Mouse (Mus musculus) kidney, adult 11 months (tissue): ENCODE data around the gene Kdm8.

ENCODE experiments used
- DNase-seq: peaks from one replicate; pipeline ENCODE4 v3.0.0; 2022

Gene Kdm8

DNA sequence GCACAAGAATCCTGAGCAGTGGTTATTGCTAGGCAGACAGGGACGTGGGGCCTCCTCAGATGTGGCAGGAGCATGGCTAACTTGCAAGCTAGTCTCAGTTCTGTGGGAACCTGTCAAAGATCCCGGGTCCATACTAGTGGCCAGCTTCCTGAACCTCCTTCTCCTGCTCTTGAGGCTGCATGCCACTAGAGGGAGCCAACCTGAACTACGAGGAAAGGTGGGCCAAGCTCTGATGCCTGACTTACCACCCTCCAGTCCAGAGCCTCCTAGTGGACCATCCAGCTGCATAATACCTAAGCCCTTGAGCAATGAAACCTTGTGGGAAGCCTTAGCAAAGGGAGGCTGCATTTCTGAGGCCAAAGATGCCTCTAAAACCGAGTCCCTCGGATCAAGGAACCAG lies 25.5 kb downstream of the Kdm8 start:
- peak; percentile 36 for DNase-seq

- no peak for DNase-seq
Observed at GRCm38 (mm10) chr7:125470901-125471300, 26.4 kb downstream of the Kdm8 start.

DNA sequence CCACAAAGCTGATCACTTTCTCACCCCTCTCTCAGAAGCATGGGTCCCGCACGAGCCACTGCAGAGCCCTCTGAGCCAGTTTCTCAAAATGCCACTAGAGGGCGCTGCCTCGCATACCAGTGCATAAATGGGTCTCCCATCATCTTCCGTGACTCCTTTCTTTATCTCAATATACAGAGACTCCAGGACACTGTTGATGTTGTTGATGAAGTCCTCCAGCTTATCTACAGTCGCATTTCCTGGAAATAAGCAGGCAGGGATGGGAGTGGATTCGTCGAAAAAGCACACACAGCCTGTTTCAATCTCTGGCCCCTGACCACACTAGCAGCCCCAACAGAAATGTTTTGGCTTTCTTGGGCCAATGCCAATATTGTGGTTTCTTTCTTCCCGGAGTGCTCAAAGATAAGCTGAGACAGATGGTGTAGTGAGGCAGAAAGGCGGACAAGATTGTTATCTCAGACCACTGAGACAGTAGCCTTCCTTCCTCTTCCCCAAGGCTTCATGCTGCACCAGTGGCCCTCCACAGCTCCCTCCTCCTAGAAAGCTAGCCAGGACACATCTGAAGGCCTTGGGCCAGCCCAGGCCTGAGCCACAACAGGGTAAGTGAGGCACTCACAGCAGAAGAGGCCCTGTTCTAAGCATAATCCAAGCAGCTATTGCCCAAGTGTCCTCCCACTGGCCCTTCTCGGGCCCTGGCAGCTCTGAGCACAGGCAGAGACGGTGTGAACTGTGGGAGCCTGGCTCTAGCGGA lies 27.7 kb downstream of the Kdm8 start:
- DNase-seq = peak; percentile 67

- no peak for DNase-seq
Observed at GRCm38 (mm10) chr7:125474535-125474934, 30.1 kb downstream of the Kdm8 start.

DNA sequence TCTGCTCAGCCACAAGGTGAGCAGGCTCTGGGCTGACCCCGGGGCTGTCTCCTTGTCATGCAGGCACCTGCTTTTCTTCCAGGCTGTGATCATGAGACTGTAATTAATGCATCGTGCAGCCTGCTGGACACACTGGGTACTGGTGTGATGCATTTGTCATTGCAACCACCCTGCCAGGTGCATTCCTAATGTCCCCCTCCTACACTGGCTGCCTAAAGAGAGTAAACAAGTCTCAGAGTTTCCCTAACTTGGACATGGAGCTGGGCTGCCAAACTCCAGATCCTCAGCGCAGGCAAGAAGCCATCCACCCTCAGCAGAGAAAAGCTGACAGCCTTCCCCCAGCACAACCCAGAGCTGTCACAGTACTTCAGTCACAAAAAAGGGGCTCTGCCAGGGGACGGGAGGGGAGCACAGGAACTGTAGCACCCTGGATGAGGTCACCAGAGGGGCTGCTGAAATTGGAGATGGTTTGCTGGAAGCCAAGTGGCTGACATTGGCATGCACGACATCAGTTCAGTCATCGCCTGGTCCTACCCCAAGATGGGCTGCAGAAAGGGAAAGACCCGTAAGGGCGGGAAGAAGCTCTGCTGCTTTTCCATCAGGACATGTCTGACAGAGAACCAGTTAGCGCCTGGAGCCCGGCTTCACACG lies 31.2 kb downstream of the Kdm8 start:
- DNase-seq = no peak

GRCm38 (mm10) chr7:125478391-125478984 lies 34.0 kb downstream of the Kdm8 start:
- DNase-seq = peak; percentile 25

GRCm38 (mm10) chr7:125480518-125480917 lies 36.0 kb downstream of the Kdm8 start:
- DNase-seq = no peak

- DNase-seq = no peak
Observed at GRCm38 (mm10) chr7:125482339-125482738, 37.9 kb downstream of the Kdm8 start.

- DNase-seq = no peak
Observed at GRCm38 (mm10) chr7:125482886-125483285, 38.4 kb downstream of the Kdm8 start.

GRCm38 (mm10) chr7:125484791-125485190 lies 40.3 kb downstream of the Kdm8 start:
- no peak for DNase-seq

DNA sequence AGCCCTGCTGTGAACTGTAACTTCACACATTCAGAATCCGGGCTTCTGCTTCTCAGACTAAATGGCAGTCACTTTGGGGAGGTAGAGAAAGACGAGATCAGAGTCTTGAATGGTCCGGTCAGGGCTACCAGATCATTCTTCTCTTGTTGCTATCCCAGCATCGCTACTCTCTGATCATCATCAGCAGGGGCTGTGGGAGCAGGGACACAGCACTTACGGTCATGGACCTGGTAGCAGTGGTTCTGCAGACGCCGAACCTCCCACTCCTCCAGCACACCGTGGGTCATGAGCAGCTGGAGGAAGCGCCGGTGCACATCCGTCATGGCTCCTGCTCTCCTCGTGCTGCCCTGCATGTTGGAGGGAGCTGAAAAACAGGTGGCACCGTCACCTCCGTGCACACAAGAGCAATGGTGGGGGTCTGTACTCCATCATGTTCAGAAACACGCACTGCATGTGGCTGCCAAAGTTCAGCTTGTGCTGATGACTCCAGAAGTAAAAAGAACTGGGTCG lies 41.7 kb downstream of the Kdm8 start:
- DNase-seq = no peak

DNA sequence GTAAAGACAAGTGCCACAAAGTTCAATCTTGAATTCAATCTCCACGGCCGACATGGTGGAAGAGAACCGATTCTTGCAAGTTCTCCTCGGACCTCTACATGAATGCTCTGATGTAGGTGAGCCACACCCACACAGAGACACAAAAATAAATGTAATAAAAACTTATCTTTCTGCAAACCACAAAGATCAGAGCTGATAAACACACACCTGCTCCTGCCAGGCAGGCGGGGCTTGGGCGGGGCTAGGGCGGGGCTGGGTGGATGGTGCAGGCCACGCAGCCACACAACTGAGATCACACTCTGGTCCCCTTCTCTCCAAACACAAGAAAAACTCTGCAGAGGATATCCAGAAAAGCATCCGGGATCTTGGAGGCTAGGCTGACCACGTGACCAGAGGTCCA lies 42.6 kb downstream of the Kdm8 start:
- no peak for DNase-seq

- no peak for DNase-seq
Observed at GRCm38 (mm10) chr7:125488706-125489105, 44.2 kb downstream of the Kdm8 start.

- DNase-seq = no peak
Observed at GRCm38 (mm10) chr7:125489636-125490035, 45.2 kb downstream of the Kdm8 start.

DNA sequence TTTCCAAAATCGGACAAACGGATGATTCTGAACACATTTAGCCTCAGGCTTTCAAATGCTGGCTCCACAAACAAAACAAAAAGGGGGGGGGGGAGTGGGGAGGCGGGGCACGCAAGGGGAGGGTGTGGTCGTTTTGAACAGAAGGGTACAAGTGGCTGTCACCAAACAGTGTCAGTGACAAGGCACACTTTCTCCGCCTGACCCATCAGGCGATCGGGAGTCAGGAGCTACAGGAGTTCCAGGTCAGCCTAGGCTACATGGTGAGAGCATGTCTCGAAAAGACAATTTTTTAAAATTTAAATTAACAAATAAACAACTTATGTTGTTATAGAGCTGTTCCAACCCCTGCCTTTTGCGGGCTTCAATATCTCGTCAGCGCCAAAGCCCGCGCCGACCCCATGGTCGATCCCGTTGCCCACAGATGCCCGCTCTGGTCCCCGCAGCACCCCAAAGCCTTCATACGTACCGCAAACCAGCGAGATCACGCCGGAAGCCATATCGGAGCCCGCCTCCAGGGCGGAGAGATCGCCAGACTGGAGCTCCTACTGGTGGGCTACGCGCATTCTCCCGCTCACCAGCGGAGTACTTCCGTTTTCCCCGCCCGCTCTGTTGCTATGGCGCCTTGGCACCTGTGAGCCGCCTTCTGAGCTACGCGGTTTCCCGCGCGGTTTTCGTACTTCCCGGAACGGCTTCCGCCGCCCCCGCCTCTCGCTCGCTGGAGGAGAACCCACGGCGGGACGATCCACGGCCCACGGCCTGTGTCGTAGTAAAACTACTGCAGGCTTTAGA lies 46.7 kb downstream of the Kdm8 start, which contains the start of gene Nsmce1:
TSS of gene Nsmce1 (minus strand) at position 650 of the 789 bp plus-strand sequence.
- DNase-seq = peak; percentile 95

GRCm38 (mm10) chr7:125491760-125492159 lies 47.3 kb downstream of the Kdm8 start:
- DNase-seq = no peak

GRCm38 (mm10) chr7:125492551-125492950 lies 48.1 kb downstream of the Kdm8 start:
- no peak for DNase-seq

GRCm38 (mm10) chr7:125495864-125496440 lies 51.5 kb downstream of the Kdm8 start:
- DNase-seq = no peak

DNA sequence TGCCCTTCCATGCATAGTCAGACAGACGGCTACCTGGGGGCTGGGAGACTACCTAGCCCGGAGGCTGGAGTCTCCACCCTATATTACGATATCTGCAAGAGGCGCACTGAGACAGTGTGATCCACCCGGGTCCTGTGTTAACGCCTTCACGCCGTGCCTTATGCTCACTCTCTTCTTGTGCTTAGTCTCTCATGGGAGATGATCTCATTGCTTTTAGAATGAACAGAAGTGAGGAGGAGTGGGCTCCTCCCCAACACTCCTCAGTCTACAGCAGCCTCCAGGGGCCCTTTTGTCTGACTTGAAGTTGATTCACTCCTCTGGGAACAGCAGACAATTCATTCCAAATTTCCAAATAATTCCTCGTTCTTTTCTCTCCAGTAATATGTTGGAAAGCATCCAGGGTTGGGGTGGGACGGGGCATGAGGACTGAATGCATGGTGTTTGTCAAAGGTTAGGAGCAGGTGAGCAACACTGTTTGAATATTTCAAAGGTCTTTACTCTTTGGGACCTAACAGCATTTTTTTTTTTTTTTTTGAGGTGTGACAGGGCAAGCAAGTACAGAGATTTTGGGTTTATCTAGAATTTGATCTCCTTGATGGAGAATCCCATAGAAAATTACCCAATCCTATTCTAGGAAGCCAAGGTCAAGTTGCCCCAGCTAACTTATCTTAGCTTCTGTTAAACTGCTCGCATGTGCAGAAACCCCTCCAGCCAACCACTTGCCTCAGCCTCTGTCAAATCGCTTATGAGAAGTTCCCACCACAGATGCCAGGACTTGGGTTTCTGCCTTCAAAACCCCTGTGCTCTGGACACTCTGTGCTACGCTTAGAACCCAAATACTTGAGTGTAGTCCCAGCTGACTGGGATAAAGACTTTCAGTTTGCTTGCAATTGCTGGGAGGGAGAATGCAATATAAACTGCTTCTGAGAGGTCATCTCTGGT lies 55.7 kb downstream of the Kdm8 start:
- no peak for DNase-seq

- no peak for DNase-seq
Observed at GRCm38 (mm10) chr7:125500879-125501278, 56.4 kb downstream of the Kdm8 start.

DNA sequence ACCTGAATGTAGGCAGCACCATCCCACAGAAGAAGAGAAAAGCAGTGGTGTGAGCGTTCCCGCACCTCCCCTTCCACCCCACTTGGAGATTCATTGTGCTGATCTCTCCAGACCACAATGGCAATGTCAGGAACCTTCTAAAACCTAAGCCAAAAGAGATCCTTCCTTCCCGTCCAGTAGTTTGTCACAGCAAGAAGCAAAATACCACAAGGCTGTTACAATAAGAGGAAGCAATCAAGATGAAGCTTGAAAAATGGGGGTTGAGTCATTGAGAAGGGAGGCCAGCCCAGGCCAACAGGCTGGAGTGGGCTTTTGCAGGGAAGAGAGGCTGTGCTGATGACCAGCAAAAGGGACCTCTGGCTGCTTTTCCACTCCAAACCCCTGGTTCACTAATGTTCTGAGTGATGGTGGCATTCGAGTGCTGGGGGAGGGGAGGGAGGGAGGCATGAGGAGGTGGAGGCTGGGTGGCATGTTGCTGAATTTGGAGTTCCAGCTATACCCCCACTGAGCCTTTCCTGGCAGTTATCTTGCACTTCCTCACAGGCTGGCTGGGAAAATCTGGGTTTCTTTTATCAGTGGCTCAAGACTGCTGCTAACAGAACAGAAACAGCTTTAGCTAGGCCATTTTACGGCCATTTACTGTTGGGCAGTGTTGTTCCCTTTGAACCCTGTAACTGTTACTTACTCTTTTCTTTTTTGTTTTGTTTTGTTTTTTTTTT lies 59.1 kb downstream of the Kdm8 start:
- DNase-seq = no peak
